Mouse (Mus musculus): ENCODE results near the gene Chpf2.

DNA sequence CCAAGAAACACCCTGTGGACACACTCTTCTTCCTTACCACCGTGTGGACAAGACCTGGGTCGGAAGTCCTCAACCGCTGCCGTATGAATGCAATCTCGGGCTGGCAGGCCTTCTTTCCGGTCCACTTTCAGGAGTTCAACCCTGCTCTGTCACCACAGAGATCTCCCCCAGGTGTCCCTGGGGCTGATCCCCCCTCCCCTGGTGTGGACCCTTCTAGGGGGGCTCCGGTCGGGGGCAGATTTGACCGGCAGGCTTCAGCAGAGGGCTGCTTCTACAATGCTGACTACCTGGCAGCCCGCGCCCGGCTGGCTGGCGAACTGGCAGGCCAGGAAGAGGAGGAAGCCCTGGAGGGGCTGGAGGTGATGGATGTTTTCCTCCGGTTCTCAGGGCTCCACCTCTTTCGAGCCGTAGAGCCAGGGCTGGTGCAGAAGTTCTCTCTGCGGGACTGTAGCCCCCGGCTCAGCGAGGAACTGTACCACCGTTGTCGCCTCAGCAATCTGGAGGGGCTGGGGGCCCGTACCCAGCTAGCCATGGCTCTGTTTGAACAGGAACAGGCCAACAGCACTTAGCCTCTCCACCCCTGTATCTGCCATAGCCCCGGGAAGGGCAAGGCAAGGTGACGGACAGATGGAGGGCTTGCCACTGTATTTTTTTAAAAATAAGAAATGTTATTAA lies 5.4 kb downstream of the Chpf2 start:
- TF ChIP-seq CTCF (IDR thresholded peaks at IDR 0.05; ENCODE audit: insufficient read depth, low read depth, low read length) (no peak), POLR2A (IDR thresholded peaks at IDR 0.05; ENCODE audit: insufficient read depth, low read depth, low read length) (no peak)

Measured in olfactory bulb, adult 2 months (tissue).